Mouse (Mus musculus) embryonic facial prominence, embryonic 15.5 days (tissue): ENCODE results near the gene Gm10310. TPM values are rescaled to one million over a fixed set of nuclear protein-coding genes. Genes with fewer than 3 reads are reported as not detected.
"Not testable (repeated sequence)": the region's sequence is repeated elsewhere in the genome, so short reads cannot be mapped to it uniquely, and the experiment has no call there.

Experiments
- ATAC-seq: fragments of 200-750 bp; cut with Nextera tagmentation; 2 replicates; pipeline ENCODE4 v1.8.0; 2017; ENCODE audit warnings: low read depth, moderate TSS enrichment; ENCODE audit not compliant: insufficient number of reproducible peaks, low FRiP score, low TSS enrichment
- H3K27ac ChIP-seq: fragments of 300-500 bp; sonication (generic); replicated peaks from 2 replicates; pipeline ENCODE4 v1.5.1; 2015; ENCODE audit warnings: mild to moderate bottlenecking, inconsistent platforms
- H3K27me3 ChIP-seq: fragments of 300-500 bp; sonication (generic); 2 replicates; pipeline ENCODE4 v1.6.1; 2015; ENCODE audit warnings: inconsistent platforms
- H3K36me3 ChIP-seq: fragments of 300-500 bp; sonication (generic); 2 replicates; pipeline ENCODE4 v1.6.1; 2015; ENCODE audit warnings: mild to moderate bottlenecking, inconsistent platforms
- H3K4me1 ChIP-seq: fragments of 300-500 bp; sonication (generic); 2 replicates; pipeline ENCODE4 v1.6.1; 2015; ENCODE audit warnings: inconsistent platforms
- H3K4me2 ChIP-seq: fragments of 300-500 bp; sonication (generic); replicated peaks from 2 replicates; pipeline ENCODE4 v1.6.1; 2015; ENCODE audit warnings: mild to moderate bottlenecking, inconsistent platforms
- H3K4me3 ChIP-seq: fragments of 300-500 bp; sonication (generic); replicated peaks from 2 replicates; pipeline ENCODE4 v1.5.1; 2015; ENCODE audit warnings: mild to moderate bottlenecking, inconsistent platforms
- H3K9ac ChIP-seq: fragments of 300-500 bp; sonication (generic); 2 replicates; pipeline ENCODE4 v1.6.1; 2015; ENCODE audit warnings: inconsistent platforms
- H3K9me3 ChIP-seq: fragments of 300-500 bp; sonication (generic); replicated peaks from 2 replicates; pipeline ENCODE4 v1.6.1; 2016; ENCODE audit warnings: inconsistent platforms
- WGBS: fragments of 180-500 bp; shearing (Covaris S2); methylation state at CpG from one replicate; pipeline ENCODE4 v1.1.7; 2015; 5-methylcytosine and 5-hydroxymethylcytosine counted together
- polyA plus RNA-seq: library from polyadenylated mRNA; unstranded; fragments of >200 nt; fragmentation: Nextera tagmentation; extraction: Ambion mirVana; gene quantifications from 2 replicates; pipeline ENCODE4 v1.2.1, GENCODE M21; 2015

The Gm10310 gene
- 0.09 TPM in 1 of 2 replicates, not detected in the other for polyA plus RNA-seq

DNA sequence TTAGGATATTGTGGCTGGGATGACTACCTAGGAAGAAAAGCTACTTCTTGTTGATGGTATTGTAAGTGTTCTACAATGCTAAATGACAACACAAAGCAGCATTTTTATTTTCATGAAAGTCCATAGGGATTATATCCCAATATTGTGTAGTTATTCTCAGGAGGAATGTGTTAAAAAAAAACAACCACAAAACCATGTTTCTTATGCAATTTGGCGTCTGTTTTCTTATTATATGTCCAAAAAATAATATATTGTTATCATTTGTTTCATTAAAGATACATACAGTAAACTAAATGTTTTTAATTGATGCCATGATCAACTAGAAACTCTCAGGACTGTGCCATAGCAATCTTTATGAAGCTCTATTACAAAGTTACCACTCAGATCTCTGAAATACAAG, at the start of gene Gm10310:
Gm10310 (minus strand) TSS at position 101 of the 400 bp plus-strand sequence.
- ATAC-seq, H3K9ac ChIP-seq, H3K9me3 ChIP-seq, H3K4me3 ChIP-seq, H3K36me3 ChIP-seq, H3K4me2 ChIP-seq, H3K27ac ChIP-seq, H3K27me3 ChIP-seq, H3K4me1 ChIP-seq: not testable (repeated sequence)
- no CpG with 5 or more reads among the region's 1 CpGs for WGBS

DNA sequence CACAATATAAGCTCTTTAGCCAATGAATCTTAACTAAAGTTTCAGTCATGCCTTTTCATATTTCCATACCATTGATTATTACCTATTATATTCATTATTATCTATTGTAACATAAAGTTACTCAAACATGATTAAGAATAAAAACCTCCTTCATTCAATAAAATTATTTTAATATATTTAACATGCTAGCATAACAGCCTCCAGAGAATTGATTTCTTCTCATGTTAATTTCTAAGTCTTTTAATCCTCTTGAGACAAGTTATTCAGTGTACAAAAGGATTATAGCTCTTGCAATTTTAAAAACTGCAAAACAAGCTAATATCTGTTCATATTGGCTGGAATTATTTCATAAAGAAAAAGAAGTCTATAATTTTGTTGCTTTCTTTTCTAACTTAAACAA, 45.2 kb upstream of the Gm10310 start, which contains the start of gene Olfr821:
Olfr821 (plus strand) TSS at position 301 of the 400 bp plus-strand sequence.
- Histone ChIP-seq H3K4me1 (no peaks in the 10 kb centered on the region), H3K9ac (no peak within 1 kb of the TSS), H3K36me3 (no peaks in the 10 kb centered on the region), H3K4me2 (no peak within 1 kb of the TSS), H3K27me3 (no peaks in the 10 kb centered on the region), H3K27ac (no peak within 1 kb of the TSS), H3K9me3 (no peaks in the 10 kb centered on the region), H3K4me3 (no peak within 1 kb of the TSS)
- no peak for ATAC-seq

DNA sequence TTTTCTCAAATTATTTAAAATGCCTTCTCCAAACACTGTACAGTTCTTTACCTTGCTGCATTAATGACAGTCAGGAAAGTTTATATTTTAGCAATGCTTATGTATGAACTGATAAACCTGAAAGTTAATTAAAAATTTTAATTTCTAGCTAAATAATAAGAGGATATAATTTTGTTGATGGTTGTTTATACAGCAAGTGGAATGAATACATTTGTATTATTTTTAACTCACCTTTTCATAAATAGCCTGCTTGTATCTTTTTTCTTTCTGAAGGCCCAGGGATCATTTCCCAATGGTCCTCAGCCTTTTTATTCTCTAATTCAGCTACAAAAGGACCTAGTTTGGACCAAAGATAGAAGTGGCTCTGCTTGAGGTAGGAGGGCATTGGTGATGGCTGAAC, 27.5 kb upstream of the Gm10310 start, which contains the start of gene Olfr820:
Olfr820 (plus strand) TSS at position 301 of the 400 bp plus-strand sequence.
- Histone ChIP-seq H3K4me1 (no peaks in the 10 kb centered on the region), H3K27me3 (no peaks in the 10 kb centered on the region), H3K27ac (no peak within 1 kb of the TSS), H3K9me3 (no peaks in the 10 kb centered on the region), H3K36me3 (no peaks in the 10 kb centered on the region), H3K4me2 (no peak within 1 kb of the TSS), H3K9ac (no peak within 1 kb of the TSS), H3K4me3 (no peak within 1 kb of the TSS)
- no peak for ATAC-seq

DNA sequence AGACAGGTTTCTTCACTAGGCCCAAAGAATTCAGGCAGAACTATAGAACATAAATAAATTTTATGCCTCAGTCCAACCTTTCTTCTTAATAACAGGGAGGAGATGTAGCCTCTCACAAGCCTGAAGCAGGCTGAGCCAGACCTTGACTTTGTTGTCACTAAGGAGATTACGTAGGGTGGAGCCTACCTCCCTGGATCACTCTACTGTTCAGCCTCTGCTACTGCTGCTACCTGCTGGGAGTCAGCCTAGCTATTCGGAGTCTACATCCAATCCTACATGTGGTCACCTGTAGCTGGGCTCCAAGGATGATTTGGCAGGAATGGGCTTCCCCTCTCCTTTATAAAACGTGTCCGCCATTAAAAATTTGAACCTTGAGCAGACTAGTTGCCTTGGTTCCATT, 20.5 kb upstream of the Gm10310 start:
- WGBS = 88% methylated on average over 4 of the region's 4 CpGs
- H3K4me1 ChIP-seq, H3K27ac ChIP-seq, H3K9me3 ChIP-seq, ATAC-seq, H3K27me3 ChIP-seq, H3K36me3 ChIP-seq, H3K4me3 ChIP-seq, H3K9ac ChIP-seq, H3K4me2 ChIP-seq: not testable (repeated sequence)

DNA sequence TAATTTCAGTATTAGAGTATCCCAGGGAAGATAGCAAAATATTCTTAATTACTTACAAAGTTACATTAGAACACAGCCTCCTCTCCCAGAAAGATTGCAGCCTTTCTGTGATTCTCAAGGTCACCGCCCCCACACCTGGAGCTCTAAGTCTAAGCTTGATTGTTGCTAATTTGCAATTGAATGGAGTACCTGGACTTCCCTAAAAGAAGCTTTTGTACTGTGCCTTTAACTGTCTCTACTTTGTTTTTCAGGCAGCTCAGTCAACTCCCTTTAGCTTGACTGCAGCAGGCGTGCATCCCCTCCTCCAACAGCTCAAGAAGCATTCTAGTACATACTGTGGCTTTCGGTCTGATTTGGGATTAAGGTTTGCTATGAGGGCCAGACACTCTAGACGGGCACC, 19.2 kb upstream of the Gm10310 start:
- not testable (repeated sequence) for ATAC-seq
- 87% methylated on average over 4 of the region's 4 CpGs for WGBS

DNA sequence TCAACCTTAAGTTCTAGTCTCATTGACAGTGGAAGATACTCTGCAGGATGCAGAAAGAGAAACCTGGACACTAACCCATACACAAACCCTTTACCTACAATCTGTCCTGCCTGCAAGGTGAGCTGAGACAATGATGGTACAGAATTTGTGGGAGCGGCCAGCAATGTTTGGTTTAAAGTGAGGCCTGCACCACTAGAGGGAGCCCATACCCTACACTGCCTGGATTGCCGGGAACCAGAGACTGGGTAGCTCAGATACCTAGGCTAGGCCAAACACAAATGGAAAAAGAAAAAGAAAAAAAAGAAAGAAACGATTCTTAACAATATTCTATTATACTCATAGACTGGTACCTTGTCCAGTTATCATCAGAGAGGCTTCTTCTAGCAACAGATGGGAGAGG, 3.0 kb downstream of the Gm10310 start:
- not testable (repeated sequence) for ATAC-seq, H3K36me3 ChIP-seq, H3K9ac ChIP-seq, H3K27me3 ChIP-seq, H3K4me1 ChIP-seq, H3K4me3 ChIP-seq, H3K27ac ChIP-seq, H3K4me2 ChIP-seq, H3K9me3 ChIP-seq
- no CpG with 5 or more reads among the region's 3 CpGs for whole genome bisulfite sequencing

More for the DNA sequence above, 19.2 kb upstream of the Gm10310 start:
- H3K4me2 ChIP-seq, H3K4me1 ChIP-seq, H3K4me3 ChIP-seq, H3K9me3 ChIP-seq, H3K36me3 ChIP-seq, H3K27ac ChIP-seq, H3K27me3 ChIP-seq, H3K9ac ChIP-seq: not testable (repeated sequence)

DNA sequence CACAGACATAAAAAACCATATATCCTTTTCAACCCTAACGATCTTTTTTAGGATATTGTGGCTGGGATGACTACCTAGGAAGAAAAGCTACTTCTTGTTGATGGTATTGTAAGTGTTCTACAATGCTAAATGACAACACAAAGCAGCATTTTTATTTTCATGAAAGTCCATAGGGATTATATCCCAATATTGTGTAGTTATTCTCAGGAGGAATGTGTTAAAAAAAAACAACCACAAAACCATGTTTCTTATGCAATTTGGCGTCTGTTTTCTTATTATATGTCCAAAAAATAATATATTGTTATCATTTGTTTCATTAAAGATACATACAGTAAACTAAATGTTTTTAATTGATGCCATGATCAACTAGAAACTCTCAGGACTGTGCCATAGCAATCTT, 8.8 kb downstream of the Gm10310 start, which contains the start of gene Olfr247:
Olfr247 (minus strand) TSS at position 101 of the 400 bp plus-strand sequence.
- ATAC-seq, H3K4me2 ChIP-seq, H3K27ac ChIP-seq, H3K36me3 ChIP-seq, H3K4me1 ChIP-seq, H3K4me3 ChIP-seq, H3K9ac ChIP-seq, H3K9me3 ChIP-seq, H3K27me3 ChIP-seq: not testable (repeated sequence)
- WGBS = no CpG with 5 or more reads among the region's 2 CpGs

DNA sequence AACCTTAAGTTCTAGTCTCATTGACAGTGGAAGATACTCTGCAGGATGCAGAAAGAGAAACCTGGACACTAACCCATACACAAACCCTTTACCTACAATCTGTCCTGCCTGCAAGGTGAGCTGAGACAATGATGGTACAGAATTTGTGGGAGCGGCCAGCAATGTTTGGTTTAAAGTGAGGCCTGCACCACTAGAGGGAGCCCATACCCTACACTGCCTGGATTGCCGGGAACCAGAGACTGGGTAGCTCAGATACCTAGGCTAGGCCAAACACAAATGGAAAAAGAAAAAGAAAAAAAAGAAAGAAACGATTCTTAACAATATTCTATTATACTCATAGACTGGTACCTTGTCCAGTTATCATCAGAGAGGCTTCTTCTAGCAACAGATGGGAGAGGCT, 11.9 kb downstream of the Gm10310 start:
- not testable (repeated sequence) for H3K9ac ChIP-seq, ATAC-seq, H3K36me3 ChIP-seq, H3K4me3 ChIP-seq, H3K9me3 ChIP-seq, H3K4me2 ChIP-seq, H3K27me3 ChIP-seq, H3K4me1 ChIP-seq, H3K27ac ChIP-seq
- WGBS = no CpG with 5 or more reads among the region's 3 CpGs

DNA sequence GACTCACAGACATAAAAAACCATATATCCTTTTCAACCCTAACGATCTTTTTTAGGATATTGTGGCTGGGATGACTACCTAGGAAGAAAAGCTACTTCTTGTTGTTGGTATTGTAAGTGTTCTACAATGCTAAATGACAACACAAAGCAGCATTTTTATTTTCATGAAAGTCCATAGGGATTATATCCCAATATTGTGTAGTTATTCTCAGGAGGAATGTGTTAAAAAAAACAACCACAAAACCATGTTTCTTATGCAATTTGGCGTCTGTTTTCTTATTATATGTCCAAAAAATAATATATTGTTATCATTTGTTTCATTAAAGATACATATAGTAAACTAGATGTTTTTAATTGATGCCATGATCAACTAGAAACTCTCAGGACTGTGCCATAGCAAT, 17.7 kb downstream of the Gm10310 start, which contains the start of gene Olfr819:
Olfr819 (minus strand) TSS at position 101 of the 400 bp plus-strand sequence.
- ATAC-seq, H3K36me3 ChIP-seq, H3K27ac ChIP-seq, H3K4me2 ChIP-seq, H3K4me1 ChIP-seq, H3K4me3 ChIP-seq, H3K9ac ChIP-seq, H3K27me3 ChIP-seq, H3K9me3 ChIP-seq: not testable (repeated sequence)
- WGBS = 72% methylated on average over 2 of the region's 2 CpGs

DNA sequence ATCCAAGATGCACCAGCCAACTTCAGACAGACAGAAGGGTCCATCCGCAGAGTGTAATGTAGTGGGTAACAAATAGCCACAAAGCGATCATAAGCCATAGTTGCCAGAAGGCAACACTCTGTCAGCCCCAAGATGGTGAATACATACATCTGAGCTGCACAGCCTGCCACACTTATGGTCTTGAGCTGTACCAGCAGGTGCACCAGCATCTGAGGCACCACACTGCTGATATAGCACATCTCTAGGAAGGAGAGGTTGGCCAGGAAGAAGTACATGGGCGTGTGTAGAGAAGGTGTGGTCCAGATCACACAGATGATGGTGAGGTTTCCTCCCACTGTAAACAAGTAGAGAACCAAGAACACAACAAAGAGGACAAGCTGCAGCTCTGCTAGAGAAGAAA, 18.6 kb downstream of the Gm10310 start:
- H3K4me2 ChIP-seq, H3K36me3 ChIP-seq: not testable (repeated sequence)
- 92% methylated on average over 2 of the region's 3 CpGs for WGBS

DNA sequence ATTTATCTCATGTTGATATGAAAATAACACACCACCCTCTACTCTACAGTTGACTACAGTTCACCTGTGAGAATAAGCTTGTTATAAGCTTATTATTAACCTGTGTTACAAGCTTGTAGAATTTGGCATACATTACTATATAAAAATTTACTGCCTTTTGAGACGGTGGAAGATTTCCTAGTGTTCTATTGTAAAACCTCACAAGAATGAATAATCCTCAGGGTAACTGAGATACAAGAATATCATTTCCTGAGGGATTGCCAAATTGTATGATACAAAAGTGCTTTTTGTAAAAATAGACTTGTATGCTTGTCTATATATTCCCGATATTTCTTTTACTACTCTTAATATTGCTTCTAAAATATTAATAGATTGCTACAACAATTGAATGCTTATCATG, 35.9 kb downstream of the Gm10310 start, which contains the start of gene Olfr818:
Olfr818 (minus strand) TSS at position 101 of the 400 bp plus-strand sequence.
- H3K27ac ChIP-seq = no peak within 1 kb of the TSS
- H3K4me1 ChIP-seq = no peaks in the 10 kb centered on the region
- no peak within 1 kb of the TSS for H3K4me2 ChIP-seq
- no peaks in the 10 kb centered on the region for H3K27me3 ChIP-seq
- H3K9me3 ChIP-seq = no peaks in the 10 kb centered on the region
- no peak for ATAC-seq
- no peaks in the 10 kb centered on the region for H3K36me3 ChIP-seq
- no peak within 1 kb of the TSS for H3K4me3 ChIP-seq
- 96% methylated on average over 2 of the region's 2 CpGs for WGBS
- no peak within 1 kb of the TSS for H3K9ac ChIP-seq

More for the DNA sequence above, 18.6 kb downstream of the Gm10310 start:
- not testable (repeated sequence) for H3K27me3 ChIP-seq, ATAC-seq, H3K4me3 ChIP-seq, H3K4me1 ChIP-seq, H3K27ac ChIP-seq, H3K9me3 ChIP-seq, H3K9ac ChIP-seq
